In the genomic region with DNA sequence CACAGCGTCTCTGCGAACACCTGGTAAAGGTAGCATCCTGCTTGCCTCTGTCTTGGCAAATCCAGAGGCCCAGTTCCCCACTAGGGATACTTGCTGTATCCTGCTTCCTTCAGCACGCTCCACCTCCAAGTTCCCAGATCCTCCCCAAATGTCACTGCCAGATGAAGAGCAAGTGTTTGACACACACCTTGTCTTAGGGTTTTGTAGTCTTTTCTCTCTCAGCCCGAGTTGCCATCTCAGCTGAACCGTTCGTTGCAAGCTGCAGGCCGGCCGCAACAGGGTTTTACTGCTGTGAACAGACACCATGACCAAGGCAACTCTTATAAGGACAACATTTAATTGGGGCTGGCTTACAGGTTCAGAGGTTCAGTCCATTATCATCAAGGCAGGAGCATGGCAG, we compare ENCODE assay signal across 1 mouse cellular context. TPM values are rescaled to one million over a fixed set of nuclear protein-coding genes. Genes with fewer than 3 reads are reported as not detected.
"Had no signal": no experiment of that assay in that cellular context is flagged by ENCODE, and none has a peak within 500 bp of the region (broad histone marks: within the 10 kb centered on the region; RNA-seq: fewer than 3 reads in every experiment).

No protein-coding gene starts in this region.

RNA-seq across cellular contexts. Expression of a gene that starts 12.1 kb away (rescaled TPM):
- total RNA-seq: midbrain, postnatal 0 days had no signal
